Mouse (Mus musculus): ENCODE results near the gene Pfkfb2.

Pfkfb2 gene

GRCm38 (mm10) chr1:130729153-130729552 is at the start of gene Pfkfb2:
TSS of gene Pfkfb2 (minus strand) at chr1:130729253.
- no peak for DNase-seq (ENCODE audit: extremely low read depth, low read depth, low spot score)

- DNase-seq (ENCODE audit: extremely low read depth, low read depth, low spot score): no peak
Measured at GRCm38 (mm10) chr1:130776645-130777044, 47.6 kb upstream of the Pfkfb2 start.

GRCm38 (mm10) chr1:130775691-130776331 is 46.8 kb upstream of the Pfkfb2 start:
- DNase-seq (ENCODE audit: extremely low read depth, low read depth, low spot score): no peak

- no peak for DNase-seq (ENCODE audit: extremely low read depth, low read depth, low spot score)
Measured at GRCm38 (mm10) chr1:130775234-130775633, 46.2 kb upstream of the Pfkfb2 start.

GRCm38 (mm10) chr1:130770981-130771494 is 42.0 kb upstream of the Pfkfb2 start:
- DNase-seq (ENCODE audit: extremely low read depth, low read depth, low spot score): peak; percentile 55

- DNase-seq (ENCODE audit: extremely low read depth, low read depth, low spot score): peak; percentile 94
Measured at GRCm38 (mm10) chr1:130770487-130770886, 41.4 kb upstream of the Pfkfb2 start.

GRCm38 (mm10) chr1:130769925-130770324 is 40.9 kb upstream of the Pfkfb2 start:
- peak; percentile 79 for DNase-seq (ENCODE audit: extremely low read depth, low read depth, low spot score)

- no peak for DNase-seq (ENCODE audit: extremely low read depth, low read depth, low spot score)
Measured at GRCm38 (mm10) chr1:130767066-130767465, 38.0 kb upstream of the Pfkfb2 start.

- DNase-seq (ENCODE audit: extremely low read depth, low read depth, low spot score): peak; percentile 39
Measured at GRCm38 (mm10) chr1:130764027-130764461, 35.0 kb upstream of the Pfkfb2 start.

GRCm38 (mm10) chr1:130762045-130762760 is 33.1 kb upstream of the Pfkfb2 start:
- no peak for DNase-seq (ENCODE audit: extremely low read depth, low read depth, low spot score)

GRCm38 (mm10) chr1:130761597-130761996 is 32.5 kb upstream of the Pfkfb2 start:
- DNase-seq (ENCODE audit: extremely low read depth, low read depth, low spot score): no peak

GRCm38 (mm10) chr1:130759689-130760088 is 30.6 kb upstream of the Pfkfb2 start:
- DNase-seq (ENCODE audit: extremely low read depth, low read depth, low spot score): no peak

GRCm38 (mm10) chr1:130746819-130747218 is 17.8 kb upstream of the Pfkfb2 start:
- no peak for DNase-seq (ENCODE audit: extremely low read depth, low read depth, low spot score)

GRCm38 (mm10) chr1:130745591-130745990 is 16.5 kb upstream of the Pfkfb2 start:
- DNase-seq (ENCODE audit: extremely low read depth, low read depth, low spot score): no peak

- DNase-seq (ENCODE audit: extremely low read depth, low read depth, low spot score): no peak
Measured at GRCm38 (mm10) chr1:130744961-130745360, 15.9 kb upstream of the Pfkfb2 start.

GRCm38 (mm10) chr1:130744217-130744616 is 15.2 kb upstream of the Pfkfb2 start:
- no peak for DNase-seq (ENCODE audit: extremely low read depth, low read depth, low spot score)

- no peak for DNase-seq (ENCODE audit: extremely low read depth, low read depth, low spot score)
Measured at GRCm38 (mm10) chr1:130743775-130744174, 14.7 kb upstream of the Pfkfb2 start.

- DNase-seq (ENCODE audit: extremely low read depth, low read depth, low spot score): no peak
Measured at GRCm38 (mm10) chr1:130742201-130742600, 13.1 kb upstream of the Pfkfb2 start.

- no peak for DNase-seq (ENCODE audit: extremely low read depth, low read depth, low spot score)
Measured at GRCm38 (mm10) chr1:130740781-130741720, 12.0 kb upstream of the Pfkfb2 start.

GRCm38 (mm10) chr1:130740227-130740648 is 11.2 kb upstream of the Pfkfb2 start:
- no peak for DNase-seq (ENCODE audit: extremely low read depth, low read depth, low spot score)

GRCm38 (mm10) chr1:130739636-130740035 is 10.6 kb upstream of the Pfkfb2 start:
- no peak for DNase-seq (ENCODE audit: extremely low read depth, low read depth, low spot score)

All from fat pad, adult 2 months (tissue).